Mouse (Mus musculus) macrophage (primary cell): ENCODE results near the gene Phgr1. TPM values are rescaled to one million over a fixed set of nuclear protein-coding genes. Genes with fewer than 3 reads are reported as not detected.
A peak's percentile ranks its signal among the peaks of the same experiment; 100 is the strongest.

ENCODE experiments used
- H3K27ac ChIP-seq: fragments of 350-480 bp; formaldehyde crosslinking; 2 replicates; pipeline ENCODE4 v1.9.0; 2021
- H3K36me3 ChIP-seq: fragments of 350-480 bp; formaldehyde crosslinking; 2 replicates; pipeline ENCODE4 v1.9.0; 2021; ENCODE audit errors: inconsistent target
- H3K4me3 ChIP-seq: fragments of 350-480 bp; formaldehyde crosslinking; 2 replicates; pipeline ENCODE4 v1.9.0; 2021; ENCODE audit errors: inconsistent target
- H3K79me2 ChIP-seq: fragments of 350-480 bp; formaldehyde crosslinking; 2 replicates; pipeline ENCODE4 v1.9.0; 2021; ENCODE audit errors: inconsistent target
- WGBS: methylation state at CpG from one replicate; pipeline ENCODE4 v1.1.7; 2026; ENCODE audit warnings: inconsistent platforms; ENCODE audit not compliant: missing documents; 5-methylcytosine and 5-hydroxymethylcytosine counted together
- polyA plus RNA-seq: library from polyadenylated mRNA; stranded (reverse); fragments of 250-400 nt; gene quantifications from 3 replicates; pipeline ENCODE4 v1.2.4, GENCODE M21; 2018; ENCODE audit warnings: inconsistent platforms

Phgr1 gene
- polyA plus RNA-seq, 1 experiment from 2014 or later: not detected

- Histone ChIP-seq H3K36me3 (no peaks in the 10 kb centered on the region), H3K27ac (no peak within 1 kb of the TSS), H3K4me3 (peak within 1 kb of the TSS; percentile 7; the same call in 1 of the 2 replicates), H3K79me2 (no peaks in the 10 kb centered on the region)
- 16% methylated on average over 39 of the region's 39 CpGs for WGBS
Measured at GRCm38 (mm10) chr2:118779504-118780480, 7.2 kb downstream of the Phgr1 start, which contains the start of gene Disp2. Disp2 (plus strand) TSS chr2:118779719.

- 70% methylated on average over 1 of the region's 1 CpGs for WGBS
- no peaks in the 10 kb centered on the region for H3K36me3 ChIP-seq
- no peak overlapping the region for H3K4me3 ChIP-seq
- no peaks in the 10 kb centered on the region for H3K79me2 ChIP-seq
- H3K27ac ChIP-seq: no peak overlapping the region
Measured at GRCm38 (mm10) chr2:118781115-118781514, 8.5 kb downstream of the Phgr1 start.

DNA sequence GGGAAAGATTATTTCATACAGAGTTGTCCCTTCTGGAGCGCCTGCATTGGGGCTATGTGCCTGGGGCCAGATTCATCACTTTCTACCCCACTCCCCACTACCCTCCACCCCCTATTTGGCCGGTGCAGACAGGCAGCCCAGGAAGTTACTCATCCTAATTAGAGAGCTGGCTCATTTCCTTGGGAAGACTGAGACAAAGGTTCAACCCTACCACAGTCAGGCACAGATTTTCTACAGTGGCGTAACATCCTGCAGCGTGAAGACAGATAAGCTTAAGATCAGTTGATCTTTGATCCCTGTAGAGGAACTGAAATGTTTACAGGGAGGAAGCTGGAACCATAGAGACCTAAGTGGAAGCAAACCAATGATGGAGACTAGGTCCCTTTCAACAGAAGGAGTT lies 9.7 kb downstream of the Phgr1 start:
- H3K79me2 ChIP-seq: no peaks in the 10 kb centered on the region
- WGBS: 43% methylated on average over 4 of the region's 4 CpGs
- no peak overlapping the region for H3K4me3 ChIP-seq
- H3K36me3 ChIP-seq: no peaks in the 10 kb centered on the region
- no peak overlapping the region for H3K27ac ChIP-seq

DNA sequence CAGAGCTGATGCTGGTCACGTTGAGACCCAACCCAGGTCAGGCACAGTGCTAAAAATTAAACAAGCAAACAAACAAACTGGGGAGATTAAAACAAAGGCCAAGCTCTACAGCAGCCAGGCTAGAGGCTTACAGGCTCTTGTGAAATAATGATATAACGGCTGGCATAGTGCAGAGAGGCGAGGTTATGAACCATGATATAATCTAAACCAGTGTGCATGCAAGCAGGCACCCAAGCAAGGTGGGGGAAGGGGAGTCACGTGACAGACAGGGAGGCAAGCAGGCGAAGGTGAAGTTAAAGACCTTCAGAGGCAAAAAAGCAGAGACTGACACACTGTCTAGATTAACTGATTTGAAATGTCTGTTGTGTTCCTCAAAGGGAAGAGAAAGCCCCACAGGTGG lies 10.5 kb downstream of the Phgr1 start:
- H3K27ac ChIP-seq: no peak overlapping the region
- H3K79me2 ChIP-seq: no peaks in the 10 kb centered on the region
- 65% methylated on average over 5 of the region's 5 CpGs for WGBS
- H3K36me3 ChIP-seq: no peaks in the 10 kb centered on the region
- H3K4me3 ChIP-seq: no peak overlapping the region

- H3K4me3 ChIP-seq: no peak overlapping the region
- no peak overlapping the region for H3K27ac ChIP-seq
- H3K36me3 ChIP-seq: no peaks in the 10 kb centered on the region
- no peaks in the 10 kb centered on the region for H3K79me2 ChIP-seq
- WGBS: 98% methylated on average over 6 of the region's 7 CpGs
Measured at GRCm38 (mm10) chr2:118783663-118784062, 11.1 kb downstream of the Phgr1 start.

DNA sequence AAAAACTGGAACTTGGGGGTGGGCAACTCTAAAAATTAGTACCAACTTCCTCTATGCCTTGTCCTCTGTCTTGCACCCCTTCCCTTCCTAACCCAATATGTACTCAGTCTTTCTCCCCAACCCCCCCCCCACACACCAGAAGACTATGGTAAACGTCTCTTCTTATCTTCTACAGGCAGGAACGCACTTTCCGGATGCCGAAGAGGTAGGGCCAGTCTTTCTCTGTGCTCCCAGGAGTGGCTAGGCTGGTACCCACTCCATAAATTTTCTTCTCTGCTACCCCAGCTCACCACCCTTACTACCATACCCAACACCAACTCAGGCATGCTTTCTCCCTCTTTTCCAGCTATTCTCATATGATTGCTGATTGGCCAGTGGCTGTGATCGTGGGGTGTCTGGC lies 14.0 kb downstream of the Phgr1 start:
- Histone ChIP-seq H3K79me2 (no peaks in the 10 kb centered on the region), H3K27ac (no peak overlapping the region), H3K4me3 (no peak overlapping the region), H3K36me3 (no peaks in the 10 kb centered on the region)
- WGBS: 88% methylated on average over 5 of the region's 5 CpGs

- no peaks in the 10 kb centered on the region for H3K79me2 ChIP-seq
- no peak overlapping the region for H3K4me3 ChIP-seq
- no peak overlapping the region for H3K27ac ChIP-seq
- 93% methylated on average over 11 of the region's 11 CpGs for WGBS
- H3K36me3 ChIP-seq: no peaks in the 10 kb centered on the region
Measured at GRCm38 (mm10) chr2:118789501-118789900, 16.9 kb downstream of the Phgr1 start.

DNA sequence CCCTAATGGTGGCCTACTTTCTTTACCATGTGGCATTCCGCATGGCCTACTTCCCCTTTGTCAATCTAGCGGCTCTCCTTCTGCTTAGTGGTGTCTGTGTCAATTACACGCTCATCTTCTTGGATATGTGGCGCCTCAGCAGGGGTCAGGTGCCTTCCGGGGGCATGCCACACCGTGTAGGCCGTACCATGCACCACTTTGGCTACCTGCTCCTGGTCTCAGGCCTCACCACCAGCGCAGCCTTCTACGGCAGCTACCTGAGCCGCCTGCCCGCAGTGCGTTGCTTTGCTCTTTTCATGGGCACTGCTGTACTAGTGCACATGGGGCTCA lies 17.6 kb downstream of the Phgr1 start:
- Histone ChIP-seq H3K4me3 (no peak overlapping the region), H3K36me3 (no peaks in the 10 kb centered on the region), H3K27ac (no peak overlapping the region), H3K79me2 (no peaks in the 10 kb centered on the region)
- WGBS: 80% methylated on average over 11 of the region's 12 CpGs

DNA sequence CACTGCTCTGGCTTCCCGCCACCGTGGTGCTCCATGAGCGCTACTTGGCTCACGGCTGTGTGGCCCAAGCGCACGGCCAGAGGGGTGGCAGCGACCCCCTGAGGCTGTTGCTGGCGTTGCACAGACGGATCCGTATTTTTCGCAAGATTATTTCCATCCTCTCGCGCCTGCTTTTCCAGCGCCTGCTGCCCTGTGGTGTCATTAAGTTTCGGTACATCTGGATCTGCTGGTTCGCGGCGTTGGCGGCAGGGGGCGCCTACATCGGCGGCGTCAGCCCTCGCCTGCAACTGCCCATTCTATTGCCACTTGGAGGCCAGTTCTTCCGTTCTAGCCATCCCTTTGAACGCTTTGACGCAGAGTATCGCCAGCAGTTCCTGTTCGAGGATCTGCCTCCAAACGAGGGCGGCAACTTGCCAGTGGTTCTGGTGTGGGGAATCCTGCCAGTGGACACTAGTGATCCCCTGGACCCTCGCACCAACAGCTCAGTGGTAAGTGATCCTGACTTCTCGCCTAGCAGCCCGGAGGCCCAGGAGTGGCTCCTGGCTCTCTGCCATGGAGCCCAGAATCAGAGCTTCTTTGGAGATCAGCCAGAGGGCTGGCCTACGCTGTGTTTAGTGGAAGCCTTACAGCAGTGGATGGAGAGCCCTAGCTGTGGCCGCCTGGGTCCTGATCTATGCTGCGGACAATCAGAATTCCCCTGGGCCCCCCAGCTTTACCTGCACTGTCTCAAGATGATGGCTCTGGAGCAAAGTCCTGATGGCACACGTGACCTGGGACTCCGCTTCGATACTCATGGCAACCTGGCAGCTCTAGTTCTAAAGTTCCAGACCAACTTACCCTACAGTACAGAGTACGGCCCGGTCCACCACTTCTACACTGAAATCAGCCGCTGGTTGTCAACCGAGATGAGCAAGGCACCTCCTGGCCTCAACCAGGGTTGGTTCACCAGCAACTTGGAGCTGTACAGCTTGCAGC lies 18.3 kb downstream of the Phgr1 start:
- 41% methylated on average over 44 of the region's 44 CpGs for WGBS
- Histone ChIP-seq H3K79me2 (no peaks in the 10 kb centered on the region), H3K4me3 (no peak overlapping the region), H3K27ac (no peak overlapping the region), H3K36me3 (no peaks in the 10 kb centered on the region)

- H3K36me3 ChIP-seq: no peaks in the 10 kb centered on the region
- H3K4me3 ChIP-seq: no peak overlapping the region
- H3K79me2 ChIP-seq: no peaks in the 10 kb centered on the region
- H3K27ac ChIP-seq: no peak overlapping the region
- WGBS: 92% methylated on average over 26 of the region's 26 CpGs
Measured at GRCm38 (mm10) chr2:118791591-118792258, 19.2 kb downstream of the Phgr1 start.

- Histone ChIP-seq H3K4me3 (no peak overlapping the region), H3K36me3 (no peaks in the 10 kb centered on the region), H3K27ac (no peak overlapping the region), H3K79me2 (no peaks in the 10 kb centered on the region)
- 93% methylated on average over 4 of the region's 4 CpGs for WGBS
Measured at GRCm38 (mm10) chr2:118792259-118792613, 19.7 kb downstream of the Phgr1 start.

- H3K4me3 ChIP-seq: no peak overlapping the region
- H3K36me3 ChIP-seq: no peaks in the 10 kb centered on the region
- 20% methylated on average over 4 of the region's 4 CpGs for WGBS
- no peaks in the 10 kb centered on the region for H3K79me2 ChIP-seq
- no peak overlapping the region for H3K27ac ChIP-seq
Measured at GRCm38 (mm10) chr2:118793636-118794035, 21.1 kb downstream of the Phgr1 start.

DNA sequence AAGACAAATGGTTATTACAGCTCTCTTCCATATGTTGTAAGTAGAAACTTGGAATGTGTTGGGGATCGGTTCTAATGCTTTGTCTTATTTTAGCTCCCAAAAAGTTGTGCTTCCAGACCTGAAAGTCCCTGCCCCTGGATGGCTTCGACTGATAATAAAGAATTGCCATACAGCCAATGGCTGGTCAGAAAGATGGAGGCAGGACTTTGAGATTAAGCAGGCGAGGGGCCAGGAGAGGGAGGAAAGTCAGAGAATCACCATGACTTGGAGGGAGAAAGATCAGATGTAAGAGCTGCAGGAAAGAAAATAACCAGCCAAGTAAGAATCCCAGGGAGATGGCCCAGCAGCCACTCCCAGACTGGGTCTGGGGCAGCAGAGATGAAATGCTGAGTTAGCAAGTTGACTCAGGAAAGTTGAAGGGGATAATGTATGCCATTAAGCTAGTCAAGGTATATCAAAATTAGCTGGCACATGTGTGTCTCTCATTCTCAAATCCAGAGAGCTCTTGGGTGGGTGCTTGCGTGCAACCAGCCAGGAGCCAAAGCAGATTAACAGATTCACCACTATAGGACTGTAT lies 30.1 kb downstream of the Phgr1 start:
- no peak overlapping the region for H3K4me3 ChIP-seq
- H3K27ac ChIP-seq: no peak overlapping the region
- H3K36me3 ChIP-seq: no peaks in the 10 kb centered on the region
- 98% methylated on average over 4 of the region's 4 CpGs for WGBS
- no peaks in the 10 kb centered on the region for H3K79me2 ChIP-seq

DNA sequence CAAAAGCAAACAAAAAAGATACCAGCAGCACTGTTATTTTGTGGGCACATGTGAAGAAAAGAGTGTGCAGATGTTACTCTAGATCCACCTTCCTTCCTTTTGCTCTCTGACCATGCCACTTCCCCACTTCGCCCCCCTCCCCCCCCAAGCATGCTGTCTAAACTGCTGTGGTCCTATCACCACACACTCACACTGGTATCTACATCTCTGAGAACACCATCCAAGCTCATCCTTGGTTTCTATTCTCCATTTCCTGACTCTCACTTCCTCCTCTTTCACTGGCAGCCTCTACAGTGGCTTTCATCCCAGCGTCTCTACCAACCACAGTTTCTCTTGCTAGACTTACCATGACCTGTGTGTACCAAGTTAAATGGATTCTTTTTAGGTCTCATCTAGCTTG lies 31.9 kb downstream of the Phgr1 start:
- WGBS: 0% methylated on average over 2 of the region's 2 CpGs
- Histone ChIP-seq H3K4me3 (no peak overlapping the region), H3K36me3 (no peaks in the 10 kb centered on the region), H3K27ac (no peak overlapping the region), H3K79me2 (no peaks in the 10 kb centered on the region)
